Mouse (Mus musculus) cerebellum, adult 2 months (tissue): ENCODE measurements around the gene Cbr3.

ENCODE experiments used
- CTCF ChIP-seq: fragments of 200-500 bp; IDR thresholded peaks from 2 replicates; pipeline ENCODE4 v1.5.1; 2011; ENCODE audit warnings: low read depth, mild to moderate bottlenecking, control low read depth, low read length, moderate library complexity, borderline replicate concordance; ENCODE audit not compliant: insufficient read depth
- POLR2A ChIP-seq: fragments of 200-500 bp; IDR thresholded peaks from 2 replicates; pipeline ENCODE4 v1.6.1; 2011; ENCODE audit warnings: low read length, control low read depth, borderline replicate concordance; ENCODE audit not compliant: insufficient read depth

- TF ChIP-seq CTCF, result peak; percentile 39; the same call in 1 of the 2 replicates
- no peak for TF ChIP-seq POLR2A
Observed at GRCm38 (mm10) chr16:93671064-93671463, 12.0 kb upstream of the Cbr3 start.
